Mouse (Mus musculus) stomach, postnatal 0 days (tissue): Measurements from ENCODE around the gene Rufy3.

Experiments used
- CTCF ChIP-seq: IDR thresholded peaks from 2 replicates; pipeline ENCODE4 v1.5.1; 2016; ENCODE audit warnings: antibody characterized with exemption, low read depth, mild to moderate bottlenecking, moderate library complexity
- EP300 ChIP-seq: optimal IDR thresholded peaks from 2 replicates; pipeline ENCODE3; 2016; ENCODE audit warnings: antibody characterized with exemption

GRCm38 (mm10) chr5:88685306-88685705 is 120.5 kb downstream of the Rufy3 start:
- TF ChIP-seq CTCF (no peak), EP300 (no peak)
